8 mouse cellular contexts compared by ENCODE assay signal in genomic region chr5:66675983-66676382, GRCm38 (mm10). TPM values are rescaled to one million over a fixed set of nuclear protein-coding genes. Genes with fewer than 3 reads are reported as not detected.
DNase-seq lines count a peak whose midpoint lies in the region; ATAC-seq and TF ChIP-seq lines count a peak whose summit lies in the region.

Uchl1 (plus strand) TSS chr5:66676091.

- H3K9ac ChIP-seq in midbrain, embryonic 12.5 days (replicated peaks) = peak within 1 kb of the TSS; percentile 69

- H3K4me2 ChIP-seq in midbrain, embryonic 12.5 days (replicated peaks) = peak within 1 kb of the TSS; percentile 67

- H3K36me3 ChIP-seq in midbrain, embryonic 12.5 days = peaks cover 16% of the 10 kb centered on the region
- H3K36me3 ChIP-seq in spleen, adult 2 months (ENCODE audit: control insufficient read depth, insufficient read depth, low read length) = no peaks in the 10 kb centered on the region

- peak within 1 kb of the TSS; percentile 68 for H3K27ac ChIP-seq in midbrain, embryonic 12.5 days (replicated peaks)
- H3K27ac ChIP-seq in spleen, adult 2 months (ENCODE audit: insufficient read depth, low read length) = no peak within 1 kb of the TSS

- H3K9me3 ChIP-seq in midbrain, embryonic 12.5 days = no peaks in the 10 kb centered on the region

- peak; percentile 74 for DNase-seq in adrenal gland, postnatal 10 days
- DNase-seq in embryo, embryonic 10.5 days (ENCODE audit: low spot score) = peak; percentile 96
- DNase-seq in gonadal fat pad, adult 2 months (ENCODE audit: low read depth) = no peak
- DNase-seq in kidney, adult 11 months = peak; percentile 37
- peak; percentile 92 to 98 for DNase-seq in left cerebral cortex, postnatal 25 days (ENCODE audit: low spot score in 2 of 2)
- peak in 1 of 2 experiments; percentile 13 for DNase-seq in spleen, adult 2 months (ENCODE audit: low read depth in 1 of 2, low spot score in 2 of 2)

- H3K27me3 ChIP-seq in midbrain, embryonic 12.5 days = peaks cover 5% of the 10 kb centered on the region
- H3K27me3 ChIP-seq in spleen, adult 2 months (ENCODE audit: control insufficient read depth, insufficient read depth, low read length) = peaks cover 5% of the 10 kb centered on the region

- no peak for TF ChIP-seq CTCF in spleen, adult 2 months (IDR thresholded peaks at IDR 0.05; ENCODE audit: extremely low read depth, insufficient read depth, insufficient read length, insufficient replicate concordance)

- intact Hi-C loops in left cerebral cortex, postnatal 25 days (cut with DNase I) = loop anchor here (1.0 to 10.0 kb wide), 3 partner anchors 56 to 411 kb away; no protein-coding TSS in a partner anchor

- TF ChIP-seq POLR2A in spleen, adult 2 months (IDR thresholded peaks at IDR 0.05; ENCODE audit: low read depth, low read length) = no peak

- H3K4me1 ChIP-seq in midbrain, embryonic 12.5 days = peaks cover 37% of the 10 kb centered on the region
- H3K4me1 ChIP-seq in spleen, adult 2 months (ENCODE audit: control insufficient read depth, insufficient read depth, insufficient read length) = peaks cover 7% of the 10 kb centered on the region

- peak; percentile 92 for ATAC-seq in midbrain, embryonic 12.5 days (ENCODE audit: low FRiP score, low read depth)
- no peak for ATAC-seq in monocyte, adult 5-6 weeks (replicated peaks; ENCODE audit: insufficient number of reproducible peaks, low FRiP score, low TSS enrichment, poor library complexity, severe bottlenecking)

- peak within 1 kb of the TSS; percentile 56 for H3K4me3 ChIP-seq in midbrain, embryonic 12.5 days
- peak within 1 kb of the TSS; percentile 51 for H3K4me3 ChIP-seq in spleen, adult 2 months (ENCODE audit: extremely low read depth, insufficient read depth, insufficient read length)

- under 1% methylated on average over 20 of the region's 20 CpGs for WGBS in midbrain, embryonic 12.5 days
- under 1% methylated on average over 20 of the region's 20 CpGs for WGBS in spleen, adult 2 months

RNA-seq across cellular contexts. Expression of gene Uchl1, which starts in this region (rescaled TPM):
- 100 to 1,000 TPM; 115 to 159 TPM for total RNA-seq in adrenal gland, postnatal 10 days (2021)
- polyA plus RNA-seq in gonadal fat pad, adult 2 months (2012; rRNA removed) = 13.8 and 14.7 TPM in 2 replicates
- total RNA-seq in left cerebral cortex, postnatal 25 days (2021) = 100 to 1,000 TPM; 903 to 958 TPM
- 559 and 602 TPM in 2 replicates for polyA plus RNA-seq in midbrain, embryonic 12.5 days (2016; fragmentation: Nextera tagmentation; extraction: Ambion mirVana)
- polyA plus RNA-seq in spleen, adult 2 months (2012; rRNA removed) = 1.1 and 1.8 TPM in 2 replicates
- total RNA-seq in monocyte, adult 5-6 weeks (2017) = not detected in 3 replicates

Comparison
In these comparisons a context has a peak if more than half of its experiments do, and no peak if none do; other contexts are left out.
1. RNA of gene Uchl1 (total RNA-seq): 903 to 958 TPM in left cerebral cortex, postnatal 25 days and 115 to 159 TPM in adrenal gland, postnatal 10 days; not detected in monocyte, adult 5-6 weeks; every median in the first group is over 100 times any median in the second.
2. RNA of gene Uchl1 (total RNA-seq): 903 to 958 TPM in left cerebral cortex, postnatal 25 days; 115 to 159 TPM in adrenal gland, postnatal 10 days; every median in the first group is over 4 times any median in the second.
3. RNA of gene Uchl1 (polyA plus RNA-seq): 559 to 602 TPM in midbrain, embryonic 12.5 days; 13.8 to 14.7 TPM in gonadal fat pad, adult 2 months and 1.1 to 1.8 TPM in spleen, adult 2 months; every median in the first group is over 10 times any median in the second.